Mouse (Mus musculus) urinary bladder, postnatal 4 days (tissue): Measurements from ENCODE around the gene Plekha6.
"Not testable (repeated sequence)": the region's sequence is repeated elsewhere in the genome, so short reads cannot be mapped to it uniquely, and the experiment has no call there.

Source experiments
- DNase-seq, 2 experiments: peaks; one replicate each; pipeline ENCODE4 v3.0.0; 2021 to 2022; ENCODE audit warnings: low spot score in 2 of 2

The Plekha6 gene

GRCm38 (mm10) chr1:133321267-133321925 is 157.4 kb downstream of the Plekha6 start, which contains the start of gene Kiss1:
TSS of gene Kiss1 (plus strand) at chr1:133321875.
- no peak for DNase-seq

GRCm38 (mm10) chr1:133323333-133323732 is 159.3 kb downstream of the Plekha6 start:
- no peak for DNase-seq

- no peak for DNase-seq
Observed at GRCm38 (mm10) chr1:133325951-133326350, 161.9 kb downstream of the Plekha6 start.

GRCm38 (mm10) chr1:133327094-133327493 is 163.1 kb downstream of the Plekha6 start:
- DNase-seq, result no peak

GRCm38 (mm10) chr1:133328299-133328795 is 164.3 kb downstream of the Plekha6 start:
- no peak for DNase-seq

GRCm38 (mm10) chr1:133328896-133329637 is 165.1 kb downstream of the Plekha6 start:
- DNase-seq, result no peak

- DNase-seq, result no peak
Observed at GRCm38 (mm10) chr1:133329638-133329964, 165.6 kb downstream of the Plekha6 start.

- DNase-seq, result no peak
Observed at GRCm38 (mm10) chr1:133331142-133331541, 167.1 kb downstream of the Plekha6 start.

GRCm38 (mm10) chr1:133332656-133333430 is 168.8 kb downstream of the Plekha6 start:
- no peak for DNase-seq

- DNase-seq, result no peak
Observed at GRCm38 (mm10) chr1:133333937-133334336, 169.9 kb downstream of the Plekha6 start.

- not testable (repeated sequence) for DNase-seq
Observed at GRCm38 (mm10) chr1:133340403-133340802, 176.4 kb downstream of the Plekha6 start.

GRCm38 (mm10) chr1:133344357-133344756 is 180.3 kb downstream of the Plekha6 start:
- DNase-seq, result no peak

- DNase-seq, result no peak
Observed at GRCm38 (mm10) chr1:133346531-133346930, 182.5 kb downstream of the Plekha6 start.

GRCm38 (mm10) chr1:133347226-133347625 is 183.2 kb downstream of the Plekha6 start:
- DNase-seq, result no peak

GRCm38 (mm10) chr1:133347693-133348520 is 183.9 kb downstream of the Plekha6 start:
- no peak for DNase-seq

GRCm38 (mm10) chr1:133350210-133350609 is 186.2 kb downstream of the Plekha6 start, which contains the start of gene Ren1:
TSS of gene Ren1 (plus strand) at chr1:133350510.
- no peak for DNase-seq

- no peak for DNase-seq
Observed at GRCm38 (mm10) chr1:133351762-133352161, 187.8 kb downstream of the Plekha6 start.
